Mouse (Mus musculus): ENCODE data around the gene Ppp4c.
A peak's percentile ranks its signal among the peaks of the same experiment; 100 is the strongest.

The Ppp4c gene

DNA sequence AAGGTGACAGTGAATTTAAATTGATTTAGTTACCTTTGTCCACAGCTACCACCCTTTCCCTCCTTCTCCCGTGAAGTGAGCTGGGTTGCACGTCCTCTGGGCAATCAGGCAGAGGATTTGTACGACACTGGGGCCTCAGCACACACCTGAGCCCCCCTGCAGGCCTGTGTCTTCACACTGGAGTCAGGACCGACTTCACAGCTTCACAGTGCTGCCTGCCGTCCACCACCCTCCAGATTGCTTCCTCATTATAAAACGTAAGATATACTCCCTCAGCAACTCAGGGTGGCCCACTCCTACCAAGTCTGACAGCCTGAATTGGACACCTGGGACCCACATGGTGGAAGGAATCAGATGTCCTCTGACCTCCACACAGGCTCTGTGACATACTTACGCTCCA is 33.8 kb downstream of the Ppp4c start:
- no peak for DNase-seq (ENCODE audit: low read depth)

DNA sequence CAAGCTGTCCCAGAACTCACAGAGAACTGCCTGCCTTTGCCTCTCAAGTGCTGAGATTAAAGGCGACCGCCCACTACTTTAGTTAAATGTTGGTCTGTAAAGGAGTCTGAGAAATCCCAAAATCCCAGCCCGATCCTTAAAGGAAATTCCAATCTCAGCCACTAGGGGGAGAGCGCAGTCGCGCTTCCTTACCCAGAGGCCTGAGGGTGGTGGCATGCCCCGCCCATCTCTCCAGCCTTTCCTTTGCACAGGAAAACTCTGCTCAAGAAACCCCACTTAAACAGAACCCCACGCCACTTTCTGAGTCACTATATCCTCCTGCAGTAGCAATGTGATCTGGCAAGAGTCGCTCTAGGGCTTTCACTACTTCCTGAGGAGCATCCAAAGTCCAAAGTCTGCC is 37.4 kb downstream of the Ppp4c start:
- peak; percentile 64 for DNase-seq (ENCODE audit: low read depth)

DNA sequence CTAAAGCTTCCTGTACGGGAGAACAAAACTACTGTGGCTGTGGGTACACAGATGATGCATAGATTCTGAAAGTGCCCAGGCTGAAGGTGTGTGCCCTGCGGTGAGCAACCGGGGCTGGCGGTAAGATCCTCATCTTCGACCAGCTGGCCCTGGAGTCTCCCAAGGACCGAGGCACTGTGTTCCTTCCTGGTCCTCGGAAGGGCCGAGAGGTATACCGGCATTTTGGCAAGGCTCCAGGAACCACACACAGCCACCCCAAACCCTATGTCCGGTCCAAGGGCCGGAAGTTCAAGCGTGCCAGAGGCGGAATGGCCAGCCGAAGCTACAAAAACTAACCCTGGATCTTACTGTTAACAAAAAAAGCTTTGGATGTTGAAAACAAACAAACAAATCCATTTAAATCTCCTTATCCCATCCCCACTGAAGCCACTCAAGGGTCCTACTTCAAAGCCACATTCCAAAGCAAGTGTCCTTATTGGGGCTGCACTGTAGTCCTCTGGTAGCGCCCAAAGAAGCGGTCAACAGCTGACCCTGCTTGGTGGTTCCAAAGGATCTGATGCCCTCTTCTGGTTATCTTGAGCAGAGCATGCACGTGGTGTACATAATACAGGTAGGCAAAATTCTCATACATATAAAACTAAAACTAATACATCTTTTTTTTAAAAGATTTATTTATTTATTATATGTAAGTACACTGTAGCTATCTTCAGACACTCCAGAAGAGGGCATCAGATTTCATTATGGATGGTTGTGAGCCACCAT is 42.5 kb downstream of the Ppp4c start:
- no peak for DNase-seq (ENCODE audit: low read depth)

DNA sequence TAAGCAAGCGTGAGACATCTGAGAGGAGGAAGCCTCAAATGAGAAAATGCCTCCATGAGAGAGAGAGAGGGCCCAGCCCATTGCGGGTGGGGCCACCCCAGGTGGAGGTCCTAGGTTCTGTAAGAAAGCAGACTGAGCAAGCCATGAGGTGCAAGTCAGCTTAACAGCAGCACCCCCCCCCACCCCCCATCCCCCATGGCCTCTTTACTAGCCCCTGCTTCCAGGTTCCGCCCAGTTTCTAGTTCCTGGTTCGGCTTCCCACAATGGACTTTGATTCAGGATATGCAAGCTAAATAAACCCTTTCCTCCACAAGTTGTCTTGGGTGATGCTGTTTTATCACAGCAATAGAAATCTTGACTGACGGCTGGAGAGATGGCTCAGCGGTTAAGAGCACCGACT is 43.5 kb downstream of the Ppp4c start:
- DNase-seq (ENCODE audit: low read depth), result no peak

DNA sequence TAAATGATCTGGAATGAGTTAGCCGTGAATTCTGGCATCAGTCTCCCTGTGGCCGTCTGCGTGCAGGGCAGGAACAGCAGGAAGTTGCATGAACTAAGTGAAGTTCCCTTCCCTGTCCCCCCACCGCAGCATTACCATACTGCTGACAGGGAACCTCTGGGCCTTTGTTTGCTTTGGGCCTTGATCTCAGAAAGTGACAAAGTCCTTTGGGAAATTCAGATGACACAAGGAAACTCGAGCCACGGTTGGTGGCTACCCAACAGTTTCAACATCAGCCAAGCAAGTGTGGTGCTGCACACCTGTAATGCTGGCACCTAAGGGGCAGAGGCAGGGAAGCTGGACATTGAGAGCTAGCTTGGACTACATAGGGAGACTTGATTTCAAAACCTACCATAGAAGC is 45.5 kb downstream of the Ppp4c start:
- no peak for DNase-seq (ENCODE audit: low read depth)

DNA sequence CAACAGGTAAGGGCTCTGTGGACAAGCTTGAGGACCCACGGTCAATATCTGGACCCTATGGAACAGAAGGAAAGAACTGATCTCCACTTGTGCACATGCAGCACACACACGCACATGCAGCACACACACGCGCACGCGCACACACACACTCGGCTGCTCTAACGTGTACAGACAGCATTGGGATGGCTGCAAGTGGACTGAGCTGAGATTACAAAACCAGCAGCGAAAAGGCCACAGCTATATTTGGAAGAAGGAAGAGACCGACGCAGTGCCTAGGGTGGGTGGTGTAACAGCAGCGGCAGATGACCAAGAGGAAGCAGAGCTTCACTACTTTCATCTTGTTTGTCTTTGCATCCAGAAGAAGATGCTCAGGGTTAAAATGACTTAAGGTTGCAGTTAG is 46.2 kb downstream of the Ppp4c start:
- no peak for DNase-seq (ENCODE audit: low read depth)

DNA sequence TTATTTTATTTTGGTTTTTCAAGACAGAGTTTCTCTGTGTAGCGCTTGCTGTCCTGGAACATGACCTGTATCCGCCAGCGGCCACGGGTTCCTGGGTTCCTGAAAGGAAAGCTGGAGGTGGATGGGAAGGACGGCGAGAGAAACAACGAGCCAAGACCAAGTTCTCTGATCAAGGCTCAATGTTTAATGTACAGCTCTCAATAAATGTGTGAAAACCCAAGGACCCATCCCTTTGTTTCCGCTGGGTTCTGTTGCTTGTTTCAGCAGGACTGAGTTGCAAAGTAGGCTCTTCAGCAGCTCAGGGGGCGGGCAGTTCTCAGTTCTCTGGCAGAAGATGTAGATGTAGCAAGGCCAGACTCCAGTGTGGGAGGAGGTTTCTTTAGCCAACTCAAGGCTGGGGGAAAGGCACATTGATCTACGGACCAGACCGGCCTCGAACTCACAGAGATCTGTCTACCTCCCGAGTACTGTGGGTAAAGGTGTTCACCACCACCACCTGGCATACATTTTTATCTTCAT is 50.3 kb downstream of the Ppp4c start:
- no peak for DNase-seq (ENCODE audit: low read depth)

DNA sequence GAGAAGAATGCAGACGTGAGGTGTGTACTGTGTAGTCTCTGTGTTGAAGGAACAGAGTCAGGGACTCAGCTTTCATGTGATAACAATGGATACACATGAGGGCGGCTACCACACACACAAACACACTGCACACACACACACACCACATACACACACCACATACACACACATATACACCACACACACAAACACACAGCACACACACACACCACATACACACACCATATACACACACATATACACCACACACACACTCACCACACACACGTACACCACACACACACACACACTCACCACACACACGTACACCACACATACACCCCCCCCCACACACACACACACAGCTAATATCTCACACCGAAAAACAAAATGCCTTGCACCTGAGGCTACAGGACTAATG is 50.8 kb downstream of the Ppp4c start:
- no peak for DNase-seq (ENCODE audit: low read depth)

DNA sequence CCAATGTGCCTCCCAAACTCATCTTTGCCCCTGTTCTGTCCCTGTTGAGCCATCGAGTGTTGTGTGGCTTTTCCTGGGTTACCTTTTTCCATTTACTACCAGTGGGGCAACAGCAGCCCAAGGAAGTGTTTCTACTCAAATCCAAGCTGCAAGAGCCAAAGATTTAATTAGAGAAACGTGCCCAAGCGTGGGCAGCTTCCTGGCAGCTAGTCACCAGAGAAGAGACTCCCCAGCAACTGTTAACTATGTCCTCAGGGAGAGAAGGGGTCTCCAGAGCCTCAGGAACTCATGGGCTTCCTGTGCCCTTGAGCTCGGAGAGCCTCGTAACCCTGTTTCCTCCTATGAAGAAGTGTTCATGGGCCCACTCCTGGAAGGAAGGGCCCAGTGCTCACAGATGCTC is 51.3 kb downstream of the Ppp4c start:
- no peak for DNase-seq (ENCODE audit: low read depth)

DNA sequence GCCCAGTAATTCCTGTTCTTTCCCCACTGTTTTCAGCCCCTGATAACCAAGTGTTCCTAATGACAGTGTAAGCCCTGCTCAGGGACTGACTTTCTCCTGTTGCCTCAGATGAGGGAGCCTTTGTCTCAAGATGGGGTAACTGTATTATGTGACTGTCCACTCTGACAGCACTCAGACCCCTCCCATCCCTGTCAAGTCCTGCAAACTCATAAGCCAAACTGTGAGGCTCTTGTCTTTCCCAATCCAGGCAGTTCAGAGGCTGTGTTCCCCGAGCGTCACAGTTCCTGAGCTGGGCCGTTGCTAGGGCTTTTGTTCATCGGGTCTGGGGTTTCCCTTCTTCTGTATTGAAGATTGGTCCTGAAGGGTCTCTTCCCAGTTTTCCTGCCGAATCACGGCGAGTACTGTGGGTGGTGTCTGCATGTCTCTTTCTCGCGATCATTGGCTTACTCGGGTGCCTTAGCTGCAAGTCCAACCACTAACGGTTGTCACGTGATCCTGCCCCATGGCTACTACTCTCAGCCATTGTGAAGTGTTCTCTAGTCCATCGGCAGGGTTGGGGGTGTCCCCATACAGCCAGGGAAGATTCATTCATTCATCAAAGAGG is 52.1 kb downstream of the Ppp4c start:
- DNase-seq (ENCODE audit: low read depth), result no peak

DNA sequence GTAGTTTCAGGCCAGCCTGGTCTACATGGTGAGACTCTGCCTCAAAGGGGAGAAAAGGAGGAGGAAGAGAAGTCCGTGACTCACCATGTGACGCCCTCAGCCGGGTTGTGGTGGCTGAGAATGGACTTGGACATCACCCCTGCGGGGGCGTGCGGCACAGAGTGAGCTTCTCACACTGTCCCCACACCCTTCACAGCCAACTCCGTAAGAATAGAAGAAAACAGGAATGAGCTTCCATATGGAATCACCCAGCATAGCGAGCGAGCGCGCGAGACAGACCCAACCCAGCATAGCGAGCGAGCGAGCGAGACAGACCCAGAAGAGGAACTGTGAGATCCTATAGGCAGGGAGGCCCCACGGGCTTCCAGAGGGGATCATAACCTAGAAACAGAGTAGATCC is 52.7 kb downstream of the Ppp4c start:
- DNase-seq (ENCODE audit: low read depth), result no peak

DNA sequence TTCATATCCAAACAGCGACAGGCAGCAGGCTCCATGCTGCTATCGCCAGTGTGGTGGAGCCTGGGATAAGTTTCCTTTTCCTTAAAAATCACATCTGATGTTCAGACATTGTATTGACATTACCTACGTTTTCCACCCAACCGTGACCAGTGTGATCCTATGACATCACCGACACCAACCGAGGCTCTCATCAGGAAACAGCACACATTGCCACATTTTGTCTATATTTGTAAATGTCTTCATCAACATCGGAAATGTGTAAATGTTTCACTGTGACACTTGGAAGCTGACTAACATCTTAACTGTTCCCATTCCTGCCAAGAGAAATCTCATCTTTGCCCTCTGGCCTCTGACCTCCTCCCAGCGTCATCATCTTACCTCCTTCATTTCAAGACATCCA is 56.2 kb downstream of the Ppp4c start:
- no peak for DNase-seq (ENCODE audit: low read depth)
